Mouse (Mus musculus): ENCODE data around the gene Fam184b. TPM values are rescaled to one million over a fixed set of nuclear protein-coding genes. Genes with fewer than 3 reads are reported as not detected.
"Not testable (repeated sequence)": the region's sequence is repeated elsewhere in the genome, so short reads cannot be mapped to it uniquely, and the experiment has no call there.

The Fam184b gene
- polyA plus RNA-seq, 1 experiment = 2.6 TPM

DNA sequence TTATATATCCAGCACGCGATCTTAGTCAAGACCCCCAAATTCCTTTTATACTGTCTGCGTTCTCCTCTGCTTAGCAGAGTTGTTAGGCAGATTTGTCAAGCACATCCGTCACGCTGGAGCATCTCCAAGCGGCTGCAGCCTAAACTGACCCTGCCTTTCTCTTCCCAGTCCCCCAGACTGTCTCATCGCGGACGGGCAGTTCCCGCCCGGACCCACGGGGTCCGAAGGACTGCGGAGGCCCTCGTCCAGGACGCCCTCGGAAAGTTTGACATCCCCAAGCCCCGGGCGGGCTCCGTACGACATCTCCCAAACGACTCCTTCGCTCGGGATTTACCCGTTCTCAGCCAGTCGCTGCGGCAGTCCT is 29.8 kb upstream of the Fam184b start:
- DNase-seq (ENCODE audit: low read depth) = no peak
- no peak for TF ChIP-seq CTCF (IDR thresholded peaks at IDR 0.05; ENCODE audit: borderline replicate concordance, extremely low read depth, insufficient read depth, insufficient read length)
- no peak for TF ChIP-seq POLR2A (IDR thresholded peaks at IDR 0.05; ENCODE audit: borderline replicate concordance, extremely low read depth, insufficient read depth, insufficient read length, poor library complexity, severe bottlenecking)

DNA sequence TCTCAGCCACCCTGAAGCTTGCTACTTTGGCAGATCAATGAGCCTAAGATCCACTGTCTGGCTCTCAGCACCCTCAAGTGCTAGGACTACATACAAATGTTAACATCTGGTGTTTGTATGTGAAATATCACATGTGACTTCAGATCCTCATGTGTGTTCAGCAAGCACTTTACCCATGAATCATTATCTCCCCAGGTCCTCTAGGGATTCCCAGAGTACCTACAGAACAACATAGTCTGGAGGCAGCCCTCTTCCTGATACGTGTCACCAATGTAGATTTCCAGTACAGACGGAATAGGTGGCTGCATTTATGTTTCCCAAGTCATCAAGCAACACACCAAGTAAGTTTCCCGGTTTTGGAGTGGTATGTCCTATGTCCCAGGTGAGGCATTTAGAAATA is 29.4 kb upstream of the Fam184b start:
- TF ChIP-seq POLR2A (IDR thresholded peaks at IDR 0.05; ENCODE audit: borderline replicate concordance, extremely low read depth, insufficient read depth, insufficient read length, poor library complexity, severe bottlenecking) (no peak), CTCF (IDR thresholded peaks at IDR 0.05; ENCODE audit: borderline replicate concordance, extremely low read depth, insufficient read depth, insufficient read length) (no peak)
- DNase-seq (ENCODE audit: low read depth) = peak; percentile 39

DNA sequence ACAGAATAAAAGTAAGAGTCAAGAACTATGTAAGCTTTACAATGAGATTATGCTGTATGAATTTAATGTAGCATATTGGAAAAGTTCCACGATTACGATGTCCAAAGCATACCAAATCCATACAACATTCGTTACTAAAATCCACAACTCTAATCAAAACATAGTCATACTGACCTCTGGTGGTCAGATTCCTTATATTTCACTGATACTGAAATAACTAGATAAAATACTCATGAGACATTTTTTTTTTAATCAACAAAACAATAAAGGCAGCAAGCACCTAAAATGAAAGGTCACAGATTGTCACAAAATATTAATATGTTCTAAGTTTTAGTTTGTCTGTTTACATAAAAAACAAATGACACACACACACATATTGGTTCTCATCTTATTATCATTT is 28.9 kb upstream of the Fam184b start:
- TF ChIP-seq CTCF (IDR thresholded peaks at IDR 0.05; ENCODE audit: borderline replicate concordance, extremely low read depth, insufficient read depth, insufficient read length) (no peak), POLR2A (IDR thresholded peaks at IDR 0.05; ENCODE audit: borderline replicate concordance, extremely low read depth, insufficient read depth, insufficient read length, poor library complexity, severe bottlenecking) (no peak)
- peak; percentile 82 for DNase-seq (ENCODE audit: low read depth)

- not testable (repeated sequence) for DNase-seq (ENCODE audit: low read depth)
Measured at GRCm38 (mm10) chr5:45658406-45658805, 19.0 kb upstream of the Fam184b start.

GRCm38 (mm10) chr5:45651026-45651703 is 11.8 kb upstream of the Fam184b start:
- TF ChIP-seq CTCF (IDR thresholded peaks at IDR 0.05; ENCODE audit: borderline replicate concordance, extremely low read depth, insufficient read depth, insufficient read length) (no peak), POLR2A (IDR thresholded peaks at IDR 0.05; ENCODE audit: borderline replicate concordance, extremely low read depth, insufficient read depth, insufficient read length, poor library complexity, severe bottlenecking) (no peak)

DNA sequence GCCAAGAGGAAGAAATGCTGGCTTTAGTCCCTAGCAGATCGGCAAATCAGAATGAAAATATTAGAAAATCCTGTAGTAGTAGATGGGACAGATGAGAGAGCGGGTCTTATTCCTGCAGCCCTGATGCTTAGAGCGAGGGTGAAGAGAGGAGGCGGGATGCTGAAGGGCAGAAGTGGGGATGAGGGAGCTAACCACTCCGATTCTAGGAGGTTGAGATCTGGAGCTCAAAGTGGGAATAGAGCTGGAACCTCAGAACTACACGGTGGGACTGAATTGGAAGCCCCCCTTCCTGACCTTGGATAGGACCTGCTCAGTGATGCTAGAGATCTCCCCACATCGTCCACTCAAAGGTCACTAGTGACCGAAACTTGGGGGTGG is 290 bp upstream of the Fam184b start:
- no peak for DNase-seq (ENCODE audit: low read depth)
- TF ChIP-seq POLR2A (IDR thresholded peaks at IDR 0.05; ENCODE audit: borderline replicate concordance, extremely low read depth, insufficient read depth, insufficient read length, poor library complexity, severe bottlenecking) = no peak
- no peak for TF ChIP-seq CTCF (IDR thresholded peaks at IDR 0.05; ENCODE audit: borderline replicate concordance, extremely low read depth, insufficient read depth, insufficient read length)

More at GRCm38 (mm10) chr5:45651026-45651703, 11.8 kb upstream of the Fam184b start:
- no peak for DNase-seq (ENCODE audit: low read depth)

GRCm38 (mm10) chr5:45638378-45638777 is 1.0 kb downstream of the Fam184b start:
- no peak for TF ChIP-seq POLR2A (IDR thresholded peaks at IDR 0.05; ENCODE audit: borderline replicate concordance, extremely low read depth, insufficient read depth, insufficient read length, poor library complexity, severe bottlenecking)
- no peak for TF ChIP-seq CTCF (IDR thresholded peaks at IDR 0.05; ENCODE audit: borderline replicate concordance, extremely low read depth, insufficient read depth, insufficient read length)
- DNase-seq (ENCODE audit: low read depth) = peak; percentile 74

- TF ChIP-seq POLR2A (IDR thresholded peaks at IDR 0.05; ENCODE audit: borderline replicate concordance, extremely low read depth, insufficient read depth, insufficient read length, poor library complexity, severe bottlenecking) (no peak), CTCF (IDR thresholded peaks at IDR 0.05; ENCODE audit: borderline replicate concordance, extremely low read depth, insufficient read depth, insufficient read length) (no peak)
- DNase-seq (ENCODE audit: low read depth) = no peak
Measured at GRCm38 (mm10) chr5:45629470-45629869, 9.9 kb downstream of the Fam184b start.

GRCm38 (mm10) chr5:45627771-45628170 is 11.6 kb downstream of the Fam184b start:
- TF ChIP-seq CTCF (IDR thresholded peaks at IDR 0.05; ENCODE audit: borderline replicate concordance, extremely low read depth, insufficient read depth, insufficient read length) (no peak; the same call in 1 of the 2 replicates), POLR2A (IDR thresholded peaks at IDR 0.05; ENCODE audit: borderline replicate concordance, extremely low read depth, insufficient read depth, insufficient read length, poor library complexity, severe bottlenecking) (no peak)
- DNase-seq (ENCODE audit: low read depth) = peak; percentile 90

GRCm38 (mm10) chr5:45621511-45621910 is 17.9 kb downstream of the Fam184b start:
- no peak for DNase-seq (ENCODE audit: low read depth)

GRCm38 (mm10) chr5:45599056-45599455 is 40.4 kb downstream of the Fam184b start:
- DNase-seq (ENCODE audit: low read depth) = peak; percentile 64
- no peak for TF ChIP-seq CTCF (IDR thresholded peaks at IDR 0.05; ENCODE audit: borderline replicate concordance, extremely low read depth, insufficient read depth, insufficient read length)
- TF ChIP-seq POLR2A (IDR thresholded peaks at IDR 0.05; ENCODE audit: borderline replicate concordance, extremely low read depth, insufficient read depth, insufficient read length, poor library complexity, severe bottlenecking) = no peak

More at GRCm38 (mm10) chr5:45621511-45621910, 17.9 kb downstream of the Fam184b start:
- no peak for TF ChIP-seq POLR2A (IDR thresholded peaks at IDR 0.05; ENCODE audit: borderline replicate concordance, extremely low read depth, insufficient read depth, insufficient read length, poor library complexity, severe bottlenecking)
- no peak for TF ChIP-seq CTCF (IDR thresholded peaks at IDR 0.05; ENCODE audit: borderline replicate concordance, extremely low read depth, insufficient read depth, insufficient read length)

DNA sequence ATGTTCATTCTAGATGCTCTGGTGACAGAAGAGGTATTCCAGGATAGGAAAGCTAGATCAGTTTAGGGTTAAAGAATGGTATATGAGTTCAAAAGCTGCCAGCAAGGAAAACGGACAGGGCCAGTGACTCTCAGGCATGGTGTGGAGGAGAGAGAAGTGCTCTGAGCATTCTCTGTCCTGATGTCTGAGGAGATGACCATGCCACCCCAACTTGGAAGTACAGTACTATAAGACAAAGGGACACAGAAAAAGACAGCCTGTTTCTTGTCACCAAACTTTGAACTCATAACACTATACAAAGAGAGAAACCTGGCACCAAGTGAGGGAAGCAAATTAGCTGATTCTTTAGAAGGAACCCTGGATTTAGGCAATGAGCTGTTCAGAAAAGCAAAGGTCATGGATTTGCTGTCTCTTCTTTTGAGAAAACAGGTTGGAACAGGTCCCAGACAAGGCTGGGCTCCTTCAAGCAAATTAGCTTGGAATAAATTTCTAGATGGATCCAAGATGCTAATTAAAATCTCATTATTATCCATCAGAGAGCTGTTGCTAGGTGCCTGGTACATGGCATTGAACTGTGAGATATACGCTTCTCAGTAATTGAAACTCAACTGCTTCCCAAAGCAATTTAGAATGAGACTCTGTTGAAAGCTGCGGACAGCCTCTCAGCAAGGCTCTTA is 43.9 kb downstream of the Fam184b start:
- peak; percentile 96 for DNase-seq (ENCODE audit: low read depth)
- TF ChIP-seq POLR2A (IDR thresholded peaks at IDR 0.05; ENCODE audit: borderline replicate concordance, extremely low read depth, insufficient read depth, insufficient read length, poor library complexity, severe bottlenecking) (no peak), CTCF (IDR thresholded peaks at IDR 0.05; ENCODE audit: borderline replicate concordance, extremely low read depth, insufficient read depth, insufficient read length) (no peak)
